Mouse (Mus musculus) kidney, adult 2 months (tissue): ENCODE data around the gene Pgf. TPM values are rescaled to one million over a fixed set of nuclear protein-coding genes. Genes with fewer than 3 reads are reported as not detected.
A peak's percentile ranks its signal among the peaks of the same experiment; 100 is the strongest.

Source experiments
- DNase-seq: peaks from one replicate; pipeline ENCODE4 v3.0.0; 2021
- H3K27ac ChIP-seq: fragments of 200-500 bp; 2 replicates; pipeline ENCODE4 v1.5.1; 2012; ENCODE audit warnings: low read depth, low read length, control low read depth, inconsistent platforms; ENCODE audit not compliant: insufficient read depth
- H3K27me3 ChIP-seq: fragments of 200-500 bp; replicated peaks from 2 replicates; pipeline ENCODE4 v1.6.1; 2012; ENCODE audit warnings: mild to moderate bottlenecking, moderate library complexity, low read length, inconsistent platforms; ENCODE audit not compliant: control insufficient read depth, insufficient read depth
- H3K36me3 ChIP-seq: fragments of 200-500 bp; 2 replicates; pipeline ENCODE4 v1.6.1; 2012; ENCODE audit warnings: mild to moderate bottlenecking, moderate library complexity, low read length, inconsistent platforms; ENCODE audit not compliant: control insufficient read depth, insufficient read depth
- H3K4me1 ChIP-seq: fragments of 200-500 bp; 2 replicates; pipeline ENCODE4 v1.6.1; 2011; ENCODE audit warnings: low read length; ENCODE audit not compliant: control insufficient read depth, insufficient read depth
- H3K4me3 ChIP-seq: fragments of 200-500 bp; 2 replicates; pipeline ENCODE4 v1.5.1; 2011; ENCODE audit warnings: mild to moderate bottlenecking, low read depth, low read length, control low read depth; ENCODE audit not compliant: insufficient read depth
- CTCF ChIP-seq: fragments of 200-500 bp; conservative IDR thresholded peaks from 2 replicates; pipeline ENCODE4 v1.5.1; 2011; ENCODE audit warnings: low read depth, mild to moderate bottlenecking, control low read depth, low read length, moderate library complexity, mixed read lengths; ENCODE audit not compliant: insufficient read depth, insufficient read length
- POLR2A ChIP-seq: fragments of 200-500 bp; IDR thresholded peaks from one replicate; pipeline ENCODE4 v1.6.1; 2011; ENCODE audit warnings: low read depth, low read length, control low read depth
- WGBS: fragments of 180-500 bp; shearing (Covaris S2); methylation state at CpG from one replicate; pipeline ENCODE4 v1.1.7; 2018; 5-methylcytosine and 5-hydroxymethylcytosine counted together
- polyA plus RNA-seq: library from polyadenylated mRNA; depleted of rRNA; stranded (reverse); fragments of >200 nt; gene quantifications from 2 replicates; pipeline ENCODE4 v1.2.3, GENCODE M21; 2012

The Pgf gene
- polyA plus RNA-seq, 1 experiment, result 1.2 TPM

DNA sequence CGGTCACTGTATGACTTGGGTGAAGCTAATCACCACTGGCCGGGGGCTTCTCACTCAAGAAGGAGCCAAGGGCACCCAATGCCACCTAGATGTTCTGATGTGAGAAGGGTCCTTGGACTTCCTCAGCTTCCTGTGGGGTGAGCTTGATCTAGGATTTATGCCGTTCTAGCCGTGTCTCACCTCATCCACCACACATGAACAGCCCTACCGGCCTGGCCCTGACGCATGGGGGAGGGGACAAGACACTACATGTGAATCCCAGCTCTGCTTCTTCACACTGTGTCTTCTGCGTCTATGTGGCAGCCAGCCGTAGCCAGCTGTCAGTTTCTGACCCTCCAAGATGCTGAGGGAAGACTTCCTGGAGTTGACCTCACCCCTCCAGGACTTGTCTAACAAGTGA, 18.8 kb downstream of the Pgf start:
- no peak overlapping the region for H3K27ac ChIP-seq
- H3K36me3 ChIP-seq, result no peaks in the 10 kb centered on the region

DNA sequence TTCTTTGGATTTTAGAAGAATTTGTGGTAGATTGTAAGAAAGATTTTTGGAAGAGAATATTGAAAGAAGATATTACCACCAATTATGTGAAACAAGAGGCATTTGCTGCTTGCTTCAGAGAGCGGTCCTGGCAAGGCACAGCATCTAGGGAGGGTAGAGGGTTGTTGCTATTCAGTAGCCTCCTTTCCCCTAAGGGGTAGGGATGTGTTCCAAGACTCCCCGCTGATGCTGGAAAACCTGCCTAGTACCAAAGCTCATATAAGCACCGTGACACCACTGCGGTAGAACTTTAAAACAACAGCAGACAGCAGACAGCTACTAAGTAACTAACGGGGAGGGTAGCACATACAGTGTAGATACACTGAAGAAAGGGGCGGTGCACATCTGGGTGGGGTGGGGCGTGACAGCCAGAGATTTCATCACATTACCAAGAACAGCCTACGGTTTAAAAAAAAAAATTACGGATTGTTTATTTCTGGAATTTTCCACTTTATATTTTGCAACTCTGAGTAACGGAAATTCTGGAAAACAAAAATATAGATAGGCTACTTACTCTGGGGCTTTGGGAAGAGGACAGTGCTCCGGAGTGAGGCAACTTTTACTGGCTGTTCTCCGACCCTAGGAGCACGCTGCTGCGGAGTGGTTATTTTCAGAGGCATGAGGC, 19.7 kb downstream of the Pgf start:
- WGBS, result 91% methylated on average over 14 of the region's 14 CpGs
- no peak overlapping the region for H3K4me3 ChIP-seq
- TF ChIP-seq POLR2A, result no peak
- TF ChIP-seq CTCF, result no peak
- no peaks in the 10 kb centered on the region for H3K4me1 ChIP-seq
- no peaks in the 10 kb centered on the region for H3K27me3 ChIP-seq
- no peaks in the 10 kb centered on the region for H3K36me3 ChIP-seq
- DNase-seq, result no peak
- H3K27ac ChIP-seq, result no peak overlapping the region

More for the DNA sequence above, 18.8 kb downstream of the Pgf start:
- no peak for DNase-seq
- H3K4me3 ChIP-seq, result no peak overlapping the region
- H3K27me3 ChIP-seq, result no peaks in the 10 kb centered on the region
- H3K4me1 ChIP-seq, result no peaks in the 10 kb centered on the region
- WGBS, result 90% methylated on average over 8 of the region's 8 CpGs
- no peak for TF ChIP-seq CTCF
- TF ChIP-seq POLR2A, result no peak

DNA sequence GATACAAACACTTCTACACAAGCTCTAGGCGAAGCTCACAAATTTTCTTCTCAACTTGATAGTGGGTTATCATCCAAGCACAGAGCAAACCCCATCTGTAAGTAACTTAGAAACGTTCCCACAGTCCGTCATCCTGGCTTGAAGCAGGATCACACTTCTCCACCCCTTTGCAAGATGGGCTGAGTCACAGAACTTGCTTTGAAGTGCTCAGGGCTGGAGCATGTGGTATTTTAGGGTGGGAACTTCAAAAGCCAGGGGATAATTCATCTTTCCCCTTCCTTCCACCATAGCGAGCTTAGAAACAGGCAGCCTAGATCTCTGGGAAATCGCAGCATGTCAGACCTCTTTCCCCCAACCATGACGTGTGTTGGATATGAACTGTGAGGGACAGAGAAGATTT, 21.3 kb downstream of the Pgf start:
- Histone ChIP-seq H3K4me1 (no peaks in the 10 kb centered on the region), H3K36me3 (no peaks in the 10 kb centered on the region), H3K4me3 (no peak overlapping the region), H3K27ac (no peak overlapping the region), H3K27me3 (no peaks in the 10 kb centered on the region)
- TF ChIP-seq POLR2A (no peak), CTCF (no peak)
- DNase-seq, result no peak
- 39% methylated on average over 6 of the region's 6 CpGs for WGBS

DNA sequence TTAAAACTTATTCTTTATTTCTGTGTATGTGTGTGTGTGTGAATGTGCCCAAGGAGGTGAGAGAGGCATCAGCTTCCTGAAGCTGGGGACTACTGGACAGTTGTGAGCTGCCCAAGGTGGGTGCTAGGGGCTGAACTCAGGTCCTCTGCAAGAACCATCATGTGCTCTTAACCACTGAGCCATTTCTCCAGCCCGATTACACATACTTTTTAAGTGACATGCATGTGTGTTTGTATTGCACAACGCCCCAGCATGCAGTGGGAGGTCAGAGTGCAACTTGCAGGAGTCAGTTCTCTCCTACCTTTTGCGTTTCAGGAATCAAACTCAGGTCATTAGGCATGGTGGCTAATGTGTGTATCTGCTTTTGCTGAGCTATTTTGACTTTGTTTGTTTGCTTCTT, 24.6 kb downstream of the Pgf start:
- no peak for DNase-seq
- TF ChIP-seq CTCF (no peak), POLR2A (no peak)
- WGBS, result 70% methylated on average over 3 of the region's 3 CpGs
- no peak overlapping the region for H3K27ac ChIP-seq
- H3K27me3 ChIP-seq, result no peaks in the 10 kb centered on the region
- H3K36me3 ChIP-seq, result no peaks in the 10 kb centered on the region
- no peaks in the 10 kb centered on the region for H3K4me1 ChIP-seq
- no peak overlapping the region for H3K4me3 ChIP-seq

- Histone ChIP-seq H3K36me3 (no peaks in the 10 kb centered on the region), H3K27ac (no peak within 1 kb of the TSS), H3K4me1 (no peaks in the 10 kb centered on the region), H3K4me3 (peak within 1 kb of the TSS; percentile 47), H3K27me3 (no peaks in the 10 kb centered on the region)
- WGBS, result 11% methylated on average over 28 of the region's 28 CpGs
- DNase-seq, result peak; percentile 51
- no peak for TF ChIP-seq POLR2A
- TF ChIP-seq CTCF, result no peak
These were observed 26.4 kb downstream of the Pgf start, which contains the start of gene Rps6kl1 for GRCm38 (mm10) chr12:85151002-85151774. Rps6kl1 (minus strand) TSS chr12:85151264.

DNA sequence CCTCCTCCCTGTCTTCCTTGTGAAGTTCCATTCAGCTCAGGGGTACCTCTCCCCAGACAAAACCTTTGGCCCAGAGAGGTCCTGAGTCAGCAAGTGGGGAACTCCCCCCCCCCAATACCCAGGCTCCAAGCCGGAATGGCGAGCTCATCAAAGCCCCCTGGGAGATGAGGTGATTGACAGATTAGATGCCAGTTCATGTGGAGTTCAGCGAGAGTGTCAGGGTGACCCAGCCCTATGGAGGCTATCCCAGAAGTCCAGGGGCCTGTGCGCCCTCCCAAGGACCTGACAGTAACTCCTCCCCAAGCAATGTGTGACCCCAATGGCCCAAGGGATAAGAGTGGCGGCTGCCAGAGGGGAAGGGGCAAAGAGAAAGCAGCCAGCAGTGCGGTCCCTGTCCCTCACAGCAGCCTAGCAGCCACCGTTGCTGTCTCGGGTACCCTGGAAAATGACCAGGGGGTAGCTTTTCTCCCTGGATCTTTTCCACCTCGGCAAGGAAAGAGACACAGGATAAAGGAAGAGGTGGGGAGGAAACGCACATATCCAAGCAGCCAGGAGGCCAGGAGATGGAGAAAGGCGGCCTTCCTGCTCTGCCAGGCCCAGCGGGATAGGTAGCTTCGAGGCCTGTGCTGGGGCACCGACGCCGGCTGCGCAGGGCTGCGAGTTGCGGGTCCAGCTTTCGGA, 27.1 kb downstream of the Pgf start:
- DNase-seq, result no peak
- WGBS, result 28% methylated on average over 20 of the region's 20 CpGs
- peak overlapping the region; percentile 47 for H3K4me3 ChIP-seq

DNA sequence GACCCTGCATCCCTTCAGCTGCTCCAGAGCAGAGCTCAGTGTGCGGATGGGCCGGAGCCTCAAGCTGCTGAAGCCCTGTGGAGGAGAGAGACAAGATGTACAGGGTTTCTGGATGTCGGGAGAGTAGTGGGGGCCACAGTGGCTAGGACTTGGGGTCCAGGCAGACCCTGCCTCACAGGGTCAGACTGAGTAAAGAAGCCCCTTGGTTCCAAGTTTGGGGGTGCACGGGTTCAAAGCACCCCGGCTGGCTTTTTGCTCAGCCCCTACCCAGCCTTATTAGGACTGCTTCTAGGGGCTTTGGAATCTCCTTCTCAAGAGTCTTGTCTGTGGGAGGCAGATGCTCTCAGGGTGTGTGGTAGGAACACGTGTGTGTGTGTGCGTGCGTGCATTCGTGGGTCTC, 30.7 kb downstream of the Pgf start:
- TF ChIP-seq POLR2A (no peak), CTCF (no peak)
- Histone ChIP-seq H3K4me3 (no peak overlapping the region), H3K27ac (no peak overlapping the region), H3K36me3 (no peaks in the 10 kb centered on the region), H3K27me3 (no peaks in the 10 kb centered on the region), H3K4me1 (no peaks in the 10 kb centered on the region)
- 82% methylated on average over 9 of the region's 9 CpGs for WGBS
- no peak for DNase-seq

More for the DNA sequence above, 27.1 kb downstream of the Pgf start:
- TF ChIP-seq POLR2A (no peak), CTCF (no peak)
- Histone ChIP-seq H3K27ac (no peak overlapping the region), H3K4me1 (no peaks in the 10 kb centered on the region), H3K27me3 (no peaks in the 10 kb centered on the region), H3K36me3 (no peaks in the 10 kb centered on the region)
